Mouse (Mus musculus) liver, postnatal 0 days (tissue): ENCODE data around the gene Methig1.

Experiments
- CTCF ChIP-seq: sonication (generic); IDR thresholded peaks from 2 replicates; pipeline ENCODE4 v1.5.1; 2016; ENCODE audit warnings: antibody characterized with exemption, low read depth
- EP300 ChIP-seq: IDR thresholded peaks from 2 replicates; pipeline ENCODE4 v1.6.1; 2016; ENCODE audit warnings: antibody characterized with exemption, low read depth, mild to moderate bottlenecking

GRCm38 (mm10) chr15:100324021-100324591 is 28.8 kb upstream of the Methig1 start:
- no peak for TF ChIP-seq CTCF
- no peak for TF ChIP-seq EP300
